Mouse (Mus musculus) lung, adult 18-20 months (tissue): ENCODE results near the gene Pde6h.

Source experiments
- DNase-seq, 2 experiments: peaks; one replicate each; pipeline ENCODE4 v3.0.0; 2022; ENCODE audit warnings: mixed read lengths in 2 of 2

Gene Pde6h

DNA sequence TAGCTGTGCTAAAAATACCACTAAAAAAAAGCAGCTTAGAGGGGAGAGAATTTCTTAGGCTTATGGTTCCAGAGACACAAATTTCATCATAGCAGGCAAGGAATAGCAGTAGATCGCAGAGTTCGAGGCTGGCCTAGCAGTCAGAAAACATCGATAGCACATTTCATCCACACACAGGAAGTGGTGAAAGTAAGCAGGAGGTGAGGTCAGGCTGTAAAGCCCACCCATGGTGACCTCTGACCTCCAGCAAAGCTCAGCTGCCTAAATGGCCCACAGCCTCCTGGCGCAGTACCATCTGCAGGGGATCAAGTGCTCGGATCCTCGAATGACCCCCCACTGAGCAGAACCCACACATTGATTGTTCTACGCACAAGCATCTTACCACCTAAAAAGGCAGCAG lies 59.6 kb downstream of the Pde6h start:
- no peak for DNase-seq

GRCm38 (mm10) chr6:136986019-136986418 lies 62.4 kb downstream of the Pde6h start:
- no peak for DNase-seq

DNA sequence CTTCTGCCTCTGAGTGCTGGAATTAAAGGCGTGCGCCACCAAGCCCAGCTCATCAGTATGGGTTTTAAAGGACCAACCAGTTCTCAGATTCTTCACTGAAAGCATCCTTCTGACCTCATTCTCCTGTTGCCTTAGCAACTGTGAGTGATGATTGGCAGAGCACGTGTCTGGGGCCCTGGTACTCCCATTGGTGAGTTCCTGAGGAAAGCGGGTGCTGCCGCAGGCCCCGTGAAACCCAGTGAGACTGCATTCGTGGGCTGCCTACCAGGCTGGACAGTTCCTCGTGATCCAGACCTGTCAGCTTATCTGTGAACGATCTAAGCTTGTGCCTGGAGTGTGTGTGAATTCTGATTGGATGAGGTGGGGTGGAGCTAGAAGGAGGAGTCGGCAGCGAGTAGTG lies 63.1 kb downstream of the Pde6h start:
- no peak for DNase-seq

GRCm38 (mm10) chr6:136988536-136989060 lies 65.0 kb downstream of the Pde6h start:
- DNase-seq: no peak

- no peak for DNase-seq
Measured at GRCm38 (mm10) chr6:136989824-136990497, 66.3 kb downstream of the Pde6h start.

GRCm38 (mm10) chr6:136990557-136990956 lies 66.9 kb downstream of the Pde6h start:
- no peak for DNase-seq

GRCm38 (mm10) chr6:136993574-136993973 lies 69.9 kb downstream of the Pde6h start:
- no peak for DNase-seq

DNA sequence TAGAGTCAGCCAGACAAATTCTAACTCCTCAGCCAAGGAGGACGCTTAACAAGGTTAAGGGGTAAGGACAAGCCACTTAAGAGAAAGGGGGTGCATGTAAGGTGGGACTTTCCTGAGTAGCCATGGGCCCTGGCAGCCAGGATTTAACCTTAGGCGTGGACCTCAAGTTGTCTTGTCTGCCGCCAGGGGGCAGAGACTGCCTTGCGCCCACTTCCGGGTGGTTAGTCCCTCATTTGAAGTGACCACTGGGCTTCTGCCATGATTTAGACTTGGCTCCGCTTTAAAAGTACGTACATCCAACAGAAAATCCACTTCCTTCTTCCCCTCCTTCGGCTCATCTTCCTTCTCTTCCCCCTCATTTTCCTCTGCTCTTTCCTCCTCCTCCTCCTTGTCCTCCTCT lies 71.9 kb downstream of the Pde6h start:
- no peak for DNase-seq

DNA sequence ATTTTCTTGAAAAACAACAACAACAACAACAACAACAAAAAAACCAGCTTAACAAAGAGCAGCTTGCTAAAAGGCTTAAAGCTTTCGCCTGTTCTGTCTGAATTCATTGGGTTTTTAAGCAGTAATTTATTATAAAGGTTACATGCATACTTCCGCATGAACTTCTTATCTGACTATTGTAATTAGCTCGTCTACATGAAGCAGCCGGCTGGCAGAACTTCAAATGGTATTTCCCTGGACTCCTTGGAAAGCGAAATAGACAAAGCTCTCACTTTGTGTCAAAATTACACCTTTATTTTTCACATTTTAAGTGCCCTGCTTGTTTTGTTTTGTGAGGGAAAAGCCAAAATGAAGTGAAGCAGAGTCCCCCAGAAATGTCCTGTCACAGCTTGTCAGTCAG lies 72.7 kb downstream of the Pde6h start:
- no peak for DNase-seq

DNA sequence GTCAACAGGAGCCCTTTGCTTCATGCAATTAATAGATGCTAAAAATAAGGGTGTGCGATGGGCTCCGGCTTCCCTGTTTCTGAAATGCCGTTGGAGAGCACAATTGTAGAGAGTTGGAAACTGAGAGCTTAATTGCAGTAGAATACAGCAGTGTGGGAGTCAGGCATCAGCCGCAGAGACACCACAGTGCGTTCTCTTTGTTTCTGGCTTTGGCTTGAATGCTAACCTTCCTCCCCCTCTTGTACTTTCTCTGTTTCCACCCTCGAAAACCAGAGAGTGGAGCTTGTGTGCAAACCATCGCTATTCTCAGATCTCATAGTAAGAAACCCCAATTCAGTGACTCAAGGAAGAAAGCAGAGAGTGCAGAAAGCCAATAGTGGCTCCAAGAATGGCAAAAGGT lies 74.5 kb downstream of the Pde6h start:
- no peak for DNase-seq

DNA sequence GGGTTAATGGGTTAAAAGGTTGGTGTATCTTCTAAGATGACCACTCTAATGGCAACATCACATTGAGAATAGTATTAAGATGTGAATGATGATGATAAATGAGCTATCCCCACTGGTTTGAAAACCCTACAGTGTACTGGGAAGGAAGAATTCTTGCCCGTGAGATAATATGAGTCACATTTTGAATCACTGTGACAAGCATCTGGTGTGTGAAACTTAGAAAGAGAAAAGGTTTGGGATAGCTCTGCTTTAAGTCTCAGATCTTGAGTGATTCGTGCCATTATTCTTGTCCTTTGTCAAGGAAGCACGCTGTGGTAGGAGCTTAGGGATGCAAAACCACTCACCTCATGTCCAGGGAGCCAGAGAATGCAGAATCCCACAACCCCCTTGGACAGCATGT lies 75.4 kb downstream of the Pde6h start:
- DNase-seq: no peak

GRCm38 (mm10) chr6:136999707-137000446 lies 76.2 kb downstream of the Pde6h start:
- no peak for DNase-seq

DNA sequence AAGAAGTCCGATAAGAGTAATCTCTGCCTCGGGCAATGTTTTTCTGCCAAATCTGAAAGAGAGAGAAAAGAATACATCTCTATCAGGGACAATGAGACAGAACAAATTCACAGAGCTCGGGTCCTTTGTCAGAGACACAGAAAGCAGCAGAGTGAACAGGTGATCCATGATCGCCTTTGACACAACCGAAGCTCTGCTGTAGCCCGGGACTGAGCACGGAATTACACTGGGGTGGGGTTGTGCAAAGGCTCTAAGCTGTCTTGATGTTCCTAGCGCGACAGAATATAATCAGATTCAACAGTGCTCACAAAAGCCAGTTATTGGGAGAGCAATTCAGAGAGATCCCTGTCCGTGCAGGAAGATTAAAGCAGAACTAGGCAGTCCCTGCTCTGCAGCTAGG lies 77.1 kb downstream of the Pde6h start:
- no peak for DNase-seq

GRCm38 (mm10) chr6:137001267-137002168 lies 77.9 kb downstream of the Pde6h start:
- DNase-seq: no peak

DNA sequence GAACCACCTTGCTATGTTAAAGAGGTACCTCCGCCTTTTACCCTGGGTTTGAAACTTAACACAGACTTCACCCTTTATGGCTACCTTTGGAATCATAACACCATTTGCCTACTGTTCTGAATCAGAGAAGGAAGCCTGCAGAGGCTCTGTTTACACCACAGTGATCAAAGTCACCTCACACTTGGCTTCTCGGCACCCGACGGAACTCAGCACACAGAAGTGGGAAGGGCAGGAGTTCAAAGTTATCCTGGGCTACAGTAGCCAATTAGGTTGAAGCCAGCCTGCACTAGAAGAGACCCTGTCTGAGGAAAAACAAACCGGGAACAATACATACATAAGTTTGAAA lies 78.5 kb downstream of the Pde6h start:
- DNase-seq: no peak

DNA sequence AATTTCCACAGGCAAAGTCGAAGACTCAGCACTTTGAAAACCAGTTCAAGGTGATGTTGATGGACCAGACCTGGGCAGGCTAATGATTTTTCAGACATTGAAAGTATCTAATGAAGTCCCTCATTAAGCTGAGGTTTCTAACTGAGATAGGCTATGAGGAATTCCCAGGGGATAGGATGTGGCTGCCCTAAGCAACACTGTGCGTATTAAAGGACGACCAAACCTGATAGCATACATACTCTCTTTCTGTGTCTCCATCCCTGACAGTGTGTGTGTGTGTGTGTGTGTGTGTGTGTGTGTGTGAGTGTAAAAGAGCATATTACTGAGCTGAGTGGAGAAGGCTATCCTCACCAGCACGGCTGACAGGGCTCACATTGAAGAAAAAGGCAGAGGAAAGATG lies 80.7 kb downstream of the Pde6h start:
- DNase-seq: no peak

DNA sequence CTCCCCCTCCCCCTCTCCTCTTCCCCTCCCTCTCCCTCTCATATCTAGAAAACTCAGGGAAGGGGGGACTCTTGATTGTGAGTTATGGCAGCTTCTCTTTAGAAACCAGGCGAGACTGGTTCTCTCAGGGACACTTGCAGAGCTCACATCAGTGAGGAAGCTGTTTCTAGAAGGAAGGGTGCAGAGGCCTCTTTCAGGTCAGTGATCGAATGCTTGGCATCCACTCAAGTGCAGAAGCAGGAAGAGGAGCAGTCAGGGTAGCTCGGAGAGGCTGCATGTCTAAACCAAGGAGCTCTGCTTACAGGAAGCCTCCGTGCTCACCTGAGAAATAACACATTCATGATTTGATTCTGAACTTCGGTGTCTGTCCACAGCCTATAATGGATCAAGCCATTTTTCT lies 87.6 kb downstream of the Pde6h start:
- DNase-seq: no peak

DNA sequence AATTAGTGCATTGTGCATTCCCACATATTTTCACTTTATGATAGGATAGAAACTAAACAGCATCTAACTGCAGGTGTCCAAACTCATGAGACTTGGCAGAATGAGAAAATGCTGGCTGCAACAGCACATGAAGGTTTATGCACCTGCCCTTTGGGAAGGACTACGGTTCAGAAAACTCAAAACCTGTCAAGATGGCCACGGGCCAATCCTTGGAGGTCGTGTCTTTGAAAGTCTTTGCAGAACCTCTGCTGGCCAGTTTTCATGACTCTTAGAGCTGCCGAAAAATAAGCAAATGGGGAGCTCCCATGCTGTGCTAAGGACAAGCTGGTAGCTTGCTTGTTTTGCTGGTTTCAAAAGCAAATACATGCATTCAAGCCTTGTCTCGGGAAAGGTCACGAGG lies 90.7 kb downstream of the Pde6h start:
- DNase-seq: no peak

DNA sequence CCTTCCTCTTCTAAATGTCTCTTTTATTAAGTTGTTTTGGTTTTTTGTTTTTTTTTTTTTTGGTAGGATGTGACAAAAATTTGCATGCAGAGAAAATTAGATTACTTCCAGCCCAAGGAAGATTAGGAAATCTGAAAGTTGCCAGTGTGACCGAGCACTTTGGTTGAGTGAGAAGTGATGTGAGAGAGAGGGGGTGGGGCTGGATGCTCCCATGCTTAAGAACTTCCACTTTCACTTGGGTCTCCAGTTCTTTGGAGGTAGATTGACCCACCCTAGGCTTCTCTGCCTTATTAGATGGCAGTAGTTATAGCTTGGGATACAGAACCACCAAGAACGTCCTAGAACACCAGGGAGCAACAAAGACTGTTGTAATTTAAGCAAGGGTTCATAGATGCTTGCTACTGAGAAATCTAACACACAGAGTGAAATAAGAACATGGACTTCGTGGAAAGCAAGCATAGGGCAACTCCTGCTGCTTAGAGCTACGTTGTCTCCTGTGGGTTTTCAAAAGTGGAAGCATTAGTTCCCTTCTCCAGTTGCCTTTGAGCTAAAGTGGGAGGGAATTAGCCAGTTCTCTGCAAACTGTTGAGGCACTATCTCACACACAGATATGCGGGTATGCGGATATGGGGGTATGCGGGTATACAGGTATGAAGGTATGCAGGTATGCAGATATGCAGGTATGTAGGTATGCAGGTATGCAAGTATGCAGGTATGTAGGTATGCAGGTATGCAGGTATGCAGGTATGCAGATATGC lies 93.8 kb downstream of the Pde6h start:
- DNase-seq: no peak
